Mouse (Mus musculus) layer of hippocampus, adult 11-12 months (tissue): Measurements from ENCODE around the gene Rptor.

Experiments
- DNase-seq: peaks from one replicate; pipeline ENCODE4 v3.0.0; 2022; ENCODE audit warnings: low spot score

The Rptor gene

DNA sequence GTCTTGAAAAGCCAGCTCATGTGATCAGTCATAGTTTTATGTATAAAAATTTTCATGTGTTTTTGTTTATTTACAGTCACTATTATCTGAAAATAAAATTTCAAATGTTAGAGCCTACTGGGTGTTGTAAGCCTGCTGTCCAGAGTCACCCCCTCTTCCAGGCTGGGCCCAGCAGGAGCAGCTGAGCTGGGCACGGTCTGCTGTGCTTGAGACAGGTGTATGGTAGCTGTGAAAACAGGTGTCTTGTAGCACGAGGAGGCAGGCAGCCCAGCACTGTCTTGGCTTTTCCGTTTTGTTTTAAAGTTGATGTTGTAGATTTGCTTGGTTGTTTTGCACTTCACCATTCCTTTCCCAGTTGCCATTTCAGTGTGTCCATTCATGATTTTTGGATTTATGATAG is 87.2 kb downstream of the Rptor start:
- no peak for DNase-seq

DNA sequence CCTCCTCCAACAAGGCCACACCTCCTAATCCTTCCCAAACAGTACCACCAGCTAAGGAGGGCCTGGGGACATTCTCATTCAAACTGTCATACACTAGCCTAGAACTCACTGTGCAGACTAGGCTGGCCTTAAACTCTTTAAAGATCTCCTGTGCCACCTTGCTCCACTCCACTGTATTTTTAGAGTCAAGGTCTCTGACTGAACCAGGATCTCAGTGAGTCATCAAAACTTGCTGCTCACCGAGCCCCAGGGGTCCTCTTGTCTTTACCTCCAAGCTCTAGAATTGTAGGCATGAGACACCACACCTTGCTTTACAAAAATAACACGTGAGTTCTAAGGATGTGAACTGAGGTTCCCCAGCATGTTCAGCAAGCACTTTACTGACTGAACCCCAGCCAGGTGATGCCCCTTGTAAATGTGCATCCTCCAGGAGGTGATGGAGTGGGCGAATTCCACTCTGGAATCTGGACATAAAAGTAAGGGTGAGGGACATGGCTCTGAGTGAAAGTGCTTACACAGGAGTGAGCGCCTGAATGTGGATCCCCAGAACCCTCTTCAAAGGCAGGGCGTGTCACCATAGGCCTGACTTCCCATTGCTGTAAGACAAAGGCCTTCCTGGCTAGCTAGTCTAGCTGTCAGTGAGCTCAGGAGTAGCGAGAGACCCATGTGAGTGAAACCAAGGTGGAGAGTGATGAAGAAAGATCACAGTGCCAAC is 89.6 kb downstream of the Rptor start:
- DNase-seq, result no peak

DNA sequence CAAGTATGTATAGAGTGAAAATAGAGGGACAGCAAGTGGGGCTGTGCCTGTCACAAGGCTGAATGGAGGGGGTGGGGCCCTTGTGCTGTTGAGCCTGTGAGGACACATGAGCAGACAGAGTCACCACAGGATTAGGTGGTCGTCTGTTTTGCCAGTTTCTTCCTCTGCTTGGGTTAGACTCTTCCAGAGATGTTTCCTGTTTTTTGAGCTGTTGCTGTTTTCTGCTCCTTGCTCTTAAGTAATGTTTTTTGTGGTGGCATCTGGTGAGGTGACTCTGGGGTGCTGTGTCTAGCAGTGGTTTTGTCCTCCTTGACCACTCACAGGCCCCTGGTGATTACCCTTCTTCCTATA is 90.2 kb downstream of the Rptor start:
- DNase-seq, result no peak

DNA sequence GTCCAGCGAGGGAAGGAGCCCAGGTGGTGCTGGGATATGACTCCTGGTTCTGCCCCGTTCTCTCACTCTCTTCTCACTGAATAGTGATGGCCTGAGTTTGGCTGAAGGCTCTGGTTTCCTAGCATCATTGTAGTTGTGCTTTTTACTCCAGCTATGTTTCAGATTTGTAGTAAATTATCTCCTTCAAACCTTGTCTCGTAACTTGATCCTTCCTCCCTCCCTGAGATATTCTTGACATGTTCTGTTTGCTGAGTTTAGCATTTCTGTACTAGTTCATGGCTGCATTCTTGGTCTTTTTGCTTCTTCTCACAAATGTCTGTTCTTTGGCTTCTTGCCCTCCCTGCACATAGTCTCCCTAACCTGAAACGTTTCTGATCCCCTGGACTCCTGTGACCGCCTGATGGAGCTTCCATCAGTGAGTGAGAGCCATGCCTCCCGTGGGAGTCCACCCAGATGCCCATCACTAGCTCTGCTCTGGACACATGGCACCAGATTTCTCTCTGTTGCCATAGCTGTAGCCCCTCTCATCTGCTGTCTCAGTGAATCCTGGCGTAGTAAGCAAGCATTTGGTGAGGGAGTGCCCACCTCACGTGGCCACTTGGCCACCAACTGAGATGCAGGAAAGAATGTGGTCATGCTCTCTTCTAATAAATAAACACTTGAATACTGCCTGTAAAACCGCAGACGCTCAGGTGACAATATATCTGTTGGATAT is 91.6 kb downstream of the Rptor start:
- DNase-seq, result no peak

GRCm38 (mm10) chr11:119696401-119696800 is 93.7 kb downstream of the Rptor start:
- no peak for DNase-seq

DNA sequence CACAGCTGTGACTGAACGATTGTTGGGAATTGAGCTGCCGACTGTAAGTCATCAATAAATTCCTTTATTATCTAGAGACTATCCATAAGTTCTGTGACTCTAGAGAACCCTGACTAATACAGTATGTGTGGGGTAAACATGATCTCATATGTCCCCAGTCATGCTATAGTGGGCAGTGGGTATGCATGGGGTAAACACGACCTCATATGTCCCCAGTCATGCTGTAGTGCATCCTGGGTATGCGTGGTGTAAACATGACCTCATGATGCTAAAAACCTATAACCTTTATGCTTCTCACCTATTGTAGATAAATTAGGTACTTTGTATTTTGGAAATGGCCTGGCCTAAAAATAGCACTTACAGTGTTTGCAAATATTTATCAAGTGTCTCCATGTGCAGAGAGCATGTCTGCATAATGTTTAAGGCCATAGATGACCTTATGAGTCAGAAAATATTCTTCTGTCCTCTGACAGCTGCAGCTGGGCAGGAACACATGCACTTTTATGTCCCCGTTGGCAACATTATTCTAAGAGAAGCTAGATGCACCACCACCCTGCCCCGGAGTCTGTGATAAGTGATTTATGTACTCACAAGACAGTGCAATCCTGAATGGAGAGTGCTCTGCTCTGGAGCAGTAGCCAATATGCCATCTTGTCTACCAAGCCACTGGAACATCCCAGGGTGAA is 102.8 kb downstream of the Rptor start:
- DNase-seq, result no peak

DNA sequence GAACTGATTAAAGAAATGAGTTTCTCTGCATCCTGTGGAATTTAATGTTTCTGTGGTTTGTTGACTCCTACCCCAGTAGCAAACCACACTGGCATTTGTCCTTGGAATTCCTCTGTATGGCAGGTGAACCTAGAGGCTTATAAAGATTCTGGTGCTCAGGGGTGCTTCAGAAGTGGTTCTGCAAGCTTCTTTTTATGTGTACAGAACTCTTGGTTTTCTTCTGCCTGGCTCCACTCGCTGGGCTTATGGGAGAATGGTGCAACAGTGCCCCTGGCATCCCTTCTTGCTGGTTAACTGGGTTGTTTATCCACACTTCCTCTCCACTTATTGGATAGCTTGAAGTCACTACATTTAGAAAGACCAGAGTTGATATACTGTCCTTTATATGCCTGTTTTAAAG is 104.6 kb downstream of the Rptor start:
- no peak for DNase-seq

DNA sequence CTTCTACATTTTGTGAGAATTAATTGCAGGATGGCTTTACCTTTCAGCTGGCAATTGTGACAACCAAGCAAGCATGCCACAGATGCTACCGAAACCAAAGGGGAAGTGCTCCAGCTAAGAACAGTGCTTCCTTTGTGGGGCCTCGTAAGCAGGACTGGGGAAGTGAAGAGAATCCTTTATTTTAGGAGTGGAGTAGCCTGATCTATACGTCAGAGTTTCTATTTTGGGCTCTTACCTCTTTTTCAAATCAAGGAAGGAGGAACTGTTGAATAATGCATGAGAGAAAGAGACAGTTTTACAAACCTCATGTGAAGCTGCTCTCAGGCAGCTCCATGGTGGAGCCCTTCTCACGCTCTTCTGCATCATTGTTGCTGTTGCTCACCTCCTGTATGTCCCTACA is 106.5 kb downstream of the Rptor start:
- no peak for DNase-seq

- DNase-seq, result no peak
Measured at GRCm38 (mm10) chr11:119710338-119710737, 107.6 kb downstream of the Rptor start.

GRCm38 (mm10) chr11:119710822-119711221 is 108.1 kb downstream of the Rptor start:
- no peak for DNase-seq

DNA sequence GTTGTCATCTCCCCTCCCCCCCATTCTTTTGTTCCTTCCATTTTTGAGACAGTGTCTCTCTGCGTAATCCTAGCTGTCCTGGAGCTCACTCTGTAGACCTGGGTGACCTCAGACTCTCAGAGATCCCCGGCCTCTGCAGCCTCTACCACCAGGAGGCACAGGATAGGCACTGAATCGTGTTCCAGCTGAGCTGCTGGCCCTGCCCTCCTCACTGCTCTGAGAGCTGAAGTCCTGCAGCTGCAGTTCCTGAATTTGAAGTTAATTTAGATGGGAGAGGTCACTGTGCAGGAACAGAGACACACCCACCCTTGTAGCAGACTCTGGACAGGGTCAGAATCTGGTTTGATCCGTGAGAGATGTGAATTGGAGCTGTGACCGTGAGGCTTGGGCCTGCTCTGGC is 112.7 kb downstream of the Rptor start:
- DNase-seq, result no peak

DNA sequence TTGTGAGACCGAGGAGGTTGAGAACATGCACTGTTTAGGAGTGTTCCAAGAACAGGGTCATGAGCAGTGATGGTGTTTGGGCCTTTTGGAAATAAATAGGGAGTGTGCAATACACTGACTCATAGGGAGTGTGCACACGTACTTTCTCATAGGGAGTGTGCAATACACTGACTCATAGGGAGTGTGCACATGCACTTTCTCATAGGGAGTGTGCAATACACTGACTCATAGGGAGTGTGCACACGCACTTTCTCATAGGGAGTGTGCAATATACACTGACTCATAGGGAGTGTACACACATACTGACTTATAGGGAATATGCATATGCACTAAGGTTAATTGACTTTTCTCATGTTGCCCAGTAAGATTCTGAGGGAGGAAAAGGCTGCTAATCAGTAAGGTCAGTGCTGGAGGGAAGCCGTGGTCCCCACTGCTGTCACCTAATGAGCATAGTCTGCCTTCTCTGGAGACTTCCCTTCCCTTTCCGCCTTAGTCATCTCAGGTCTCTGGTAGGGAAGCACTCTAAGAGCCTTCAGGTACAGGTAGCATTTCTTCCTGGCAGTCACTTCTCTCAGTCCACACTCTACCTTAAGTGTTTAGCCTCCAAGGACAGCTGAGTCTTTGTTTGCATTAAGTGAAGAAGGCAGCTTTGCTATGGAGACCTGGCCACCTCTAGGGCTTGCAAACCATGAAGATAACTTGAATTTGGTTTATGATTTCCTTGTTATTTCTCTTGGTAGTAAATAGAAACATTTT is 113.3 kb downstream of the Rptor start:
- DNase-seq, result no peak

DNA sequence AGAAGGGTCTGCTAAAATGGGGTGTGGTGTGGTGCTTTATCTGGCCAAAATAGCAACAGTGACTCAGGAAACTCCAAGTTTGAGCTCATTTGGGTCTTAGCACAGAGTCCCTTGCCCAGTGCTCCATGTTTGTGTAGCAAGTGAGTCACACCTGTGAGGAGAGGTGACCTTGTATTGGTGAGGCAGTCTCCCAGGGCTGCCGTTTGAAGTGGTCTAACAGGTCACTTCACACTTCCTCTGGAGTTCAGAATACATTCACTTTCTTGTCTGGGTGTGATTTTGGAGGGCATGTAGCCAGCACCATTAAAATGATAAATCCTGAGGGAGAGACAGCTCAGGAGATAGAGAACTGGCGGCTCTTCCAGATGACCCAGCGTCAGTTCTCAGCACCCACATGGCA is 115.4 kb downstream of the Rptor start:
- DNase-seq, result no peak

- DNase-seq, result no peak
Measured at GRCm38 (mm10) chr11:119720101-119721048, 117.7 kb downstream of the Rptor start.

DNA sequence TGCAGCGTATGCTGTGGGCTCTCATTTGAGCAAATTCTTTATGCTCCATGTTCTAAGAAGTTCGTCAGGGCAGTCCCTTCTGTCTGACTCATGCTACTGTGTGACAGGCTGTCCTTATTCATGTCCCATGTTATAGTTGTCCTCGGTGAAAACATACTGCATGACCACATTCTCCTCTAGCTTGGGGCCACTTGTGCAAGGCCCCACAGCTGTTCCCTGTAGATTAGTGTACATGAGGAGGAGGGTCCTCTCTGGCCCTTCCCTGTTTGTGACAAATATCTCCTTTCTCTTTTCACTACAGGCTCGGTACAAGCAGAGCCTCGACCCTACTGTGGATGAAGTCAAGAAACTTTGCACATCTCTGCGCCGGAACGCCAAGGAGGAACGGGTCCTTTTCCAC is 122.0 kb downstream of the Rptor start:
- DNase-seq, result no peak

DNA sequence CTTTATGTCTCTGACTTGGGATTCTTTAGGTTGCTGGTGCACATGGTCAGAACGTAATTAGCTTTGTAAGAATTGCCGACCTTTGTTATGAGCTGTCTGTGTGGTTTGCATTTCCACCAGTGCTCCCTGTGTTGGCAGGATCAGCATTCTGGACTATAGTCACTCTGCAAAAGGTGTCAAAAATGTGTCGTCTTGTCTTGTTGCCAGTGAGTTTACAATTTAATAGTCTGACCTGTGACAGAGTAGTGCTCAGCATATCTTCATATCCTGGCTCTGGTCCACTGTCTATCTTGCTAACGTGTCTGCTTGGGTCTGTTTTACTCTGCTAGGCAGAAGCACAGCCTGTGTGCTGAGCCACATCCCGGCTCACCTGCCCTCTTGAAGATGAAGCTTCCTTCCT is 128.7 kb downstream of the Rptor start:
- no peak for DNase-seq

GRCm38 (mm10) chr11:119732362-119732761 is 129.7 kb downstream of the Rptor start:
- no peak for DNase-seq

- no peak for DNase-seq
Measured at GRCm38 (mm10) chr11:119732961-119733656, 130.4 kb downstream of the Rptor start.

DNA sequence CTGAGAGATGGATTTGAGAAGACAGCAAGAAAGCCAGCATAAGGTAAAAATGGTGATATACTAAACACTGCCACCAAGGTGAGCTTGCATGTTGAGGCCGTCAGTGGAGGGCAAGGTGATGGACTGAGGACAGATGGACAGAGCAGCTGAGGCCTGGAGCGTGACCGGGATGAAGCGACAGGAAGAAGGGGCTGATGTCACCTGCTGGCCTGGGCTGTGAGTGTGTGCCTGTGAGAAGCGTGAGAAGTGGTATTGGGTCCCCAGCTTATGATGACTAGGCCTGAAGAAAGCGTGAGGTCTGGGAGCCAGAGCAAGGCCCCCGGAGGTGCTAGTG is 130.9 kb downstream of the Rptor start:
- DNase-seq, result no peak

DNA sequence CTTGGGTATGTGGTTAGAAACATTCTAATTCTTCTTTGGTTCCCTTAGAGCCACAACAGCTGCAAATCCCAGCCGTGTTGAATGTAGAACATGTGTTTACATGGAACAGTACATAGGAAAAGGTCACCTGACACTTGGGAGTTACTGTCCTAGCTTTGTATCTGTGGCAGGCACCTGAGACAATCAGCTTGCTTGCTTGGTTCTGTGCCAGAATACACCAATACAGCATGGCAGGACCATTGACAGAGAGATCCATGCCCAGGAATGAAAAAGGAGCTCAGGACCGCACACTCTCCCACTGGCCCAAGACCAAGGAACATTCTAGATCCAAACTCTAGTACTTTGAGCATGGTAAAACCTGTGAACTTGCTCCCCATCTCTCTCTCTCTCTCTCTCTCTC is 132.4 kb downstream of the Rptor start:
- DNase-seq, result no peak
